Mouse (Mus musculus): ENCODE results near the gene Olfr1029.
"Not testable (repeated sequence)": the region's sequence is repeated elsewhere in the genome, so short reads cannot be mapped to it uniquely, and the experiment has no call there.

The Olfr1029 gene

DNA sequence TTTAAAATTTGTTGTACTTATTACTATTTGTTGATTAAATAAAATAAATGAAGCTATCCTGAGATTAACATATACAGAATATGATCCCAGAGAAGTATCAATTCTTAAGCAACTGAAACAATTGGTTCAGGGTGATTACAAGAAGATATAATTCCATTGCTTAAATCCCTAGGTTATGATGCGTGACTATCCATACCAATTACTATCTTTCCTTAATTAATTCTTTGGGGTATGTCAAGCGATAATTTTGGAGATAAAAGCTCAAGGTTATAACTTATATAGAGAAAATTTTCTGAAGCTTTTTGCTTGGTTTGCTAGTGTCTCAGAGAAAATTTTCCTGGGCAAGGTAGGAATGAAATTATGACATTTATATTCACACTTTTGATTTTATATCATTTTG, at the start of gene Olfr1029:
TSS of gene Olfr1029 (plus strand) at position 301 of the 400 bp plus-strand sequence.
- no peak for DNase-seq (ENCODE audit: low read depth)

DNA sequence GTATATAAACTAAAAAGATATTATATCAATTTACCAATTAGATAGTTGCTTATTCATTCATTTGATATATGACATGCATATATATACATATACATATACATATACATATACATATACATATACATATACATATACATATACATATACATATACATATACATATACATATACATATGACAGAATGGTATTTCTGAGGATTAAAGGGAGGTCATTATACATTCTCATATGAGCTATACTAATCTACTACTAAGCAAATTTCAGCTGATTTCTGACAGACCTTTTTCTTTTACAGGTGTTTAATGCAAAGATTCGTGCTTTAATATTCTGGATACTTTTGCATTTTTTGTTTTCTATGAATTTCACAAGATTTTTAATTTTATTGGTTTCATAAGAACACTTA, 23.6 kb upstream of the Olfr1029 start, which contains the start of gene Olfr1028:
TSS of gene Olfr1028 (plus strand) at position 301 of the 400 bp plus-strand sequence.
- DNase-seq (ENCODE audit: low read depth): no peak

DNA sequence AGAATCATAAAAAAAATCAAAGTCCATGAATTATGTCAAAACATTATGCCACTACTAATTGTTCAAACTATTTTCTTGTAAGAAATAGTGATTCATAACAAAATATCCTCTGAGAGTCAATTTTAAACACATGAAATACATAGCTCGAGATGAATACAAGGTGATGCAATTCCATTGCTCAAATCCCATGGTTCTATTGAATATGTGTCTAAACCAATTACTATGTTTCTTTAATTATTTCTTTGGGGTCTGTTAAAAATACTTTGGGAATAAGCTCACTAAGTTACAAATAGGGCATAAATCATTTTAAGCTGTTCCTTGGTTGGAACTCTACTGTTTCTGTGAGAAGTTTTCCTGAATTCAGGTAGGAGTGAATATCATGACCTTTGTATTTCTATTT, 5.3 kb downstream of the Olfr1029 start, which contains the start of gene Olfr1030:
TSS of gene Olfr1030 (plus strand) at position 301 of the 400 bp plus-strand sequence.
- DNase-seq (ENCODE audit: low read depth): no peak

DNA sequence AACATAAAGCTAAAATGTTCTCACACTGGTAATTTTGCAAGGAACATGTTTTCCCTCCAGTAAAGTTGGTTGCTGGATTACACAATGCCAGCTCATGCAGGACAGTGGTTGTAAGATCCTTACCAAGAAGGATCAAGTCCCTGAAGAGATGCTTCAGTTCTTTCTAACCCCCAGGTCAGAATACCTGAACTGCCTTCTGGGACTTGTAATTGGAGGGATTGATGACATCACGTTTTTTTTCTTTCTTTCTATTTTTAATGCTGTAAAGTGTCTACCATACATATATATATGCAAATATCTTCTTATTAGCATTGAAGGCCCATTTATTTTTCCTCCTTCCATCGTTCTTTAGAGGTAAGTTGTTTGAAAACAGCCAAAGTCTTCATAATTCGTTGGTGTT, 16.3 kb downstream of the Olfr1029 start, which contains the start of gene Olfr1031:
TSS of gene Olfr1031 (plus strand) at position 301 of the 400 bp plus-strand sequence.
- DNase-seq (ENCODE audit: low read depth): no peak

DNA sequence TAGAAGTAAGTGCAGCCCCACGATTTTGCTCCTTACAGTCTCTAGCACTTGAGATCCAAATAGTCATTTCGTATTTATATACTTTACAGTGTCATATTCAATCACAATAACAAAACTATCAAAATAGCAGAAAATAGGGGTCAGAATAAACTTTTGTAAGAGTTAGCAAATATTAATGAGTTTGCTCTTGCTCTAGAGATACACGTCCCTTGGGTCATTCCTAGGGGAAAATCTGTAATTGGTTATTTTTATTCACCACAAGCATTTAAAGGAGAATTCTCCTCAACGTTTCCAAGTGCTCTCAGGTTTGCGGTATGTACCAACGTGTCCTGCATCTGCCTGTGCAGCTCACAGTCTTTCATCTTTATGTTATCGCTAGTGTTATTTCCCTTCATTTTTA, 31.5 kb downstream of the Olfr1029 start, which contains the start of gene Olfr1032:
TSS of gene Olfr1032 (plus strand) at position 301 of the 400 bp plus-strand sequence.
- no peak for DNase-seq (ENCODE audit: low read depth)

DNA sequence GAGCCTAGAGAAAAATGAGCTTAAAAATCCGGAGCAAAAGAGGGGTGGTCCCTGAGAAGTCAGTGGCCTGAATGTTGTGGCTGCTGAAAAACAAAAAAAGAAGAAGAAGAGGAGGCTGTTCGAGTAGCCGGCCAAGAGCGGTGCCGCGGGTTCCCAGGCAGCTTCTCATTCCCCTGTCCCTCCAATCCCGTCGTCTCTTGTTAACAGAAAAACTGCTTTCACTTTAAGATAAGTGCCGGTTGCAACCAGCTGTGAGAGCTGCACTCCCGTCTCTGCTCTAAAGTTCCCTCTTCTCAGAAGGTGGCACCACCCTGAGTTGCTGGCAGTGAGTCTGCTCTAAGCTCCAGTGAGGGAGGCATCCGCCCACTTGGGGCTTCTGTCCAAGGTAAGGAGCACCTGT, 46.7 kb downstream of the Olfr1029 start, which contains the start of gene Olfr1033:
TSS of gene Olfr1033 (plus strand) at position 228 of the 400 bp plus-strand sequence.
- not testable (repeated sequence) for DNase-seq (ENCODE audit: low read depth)

DNA sequence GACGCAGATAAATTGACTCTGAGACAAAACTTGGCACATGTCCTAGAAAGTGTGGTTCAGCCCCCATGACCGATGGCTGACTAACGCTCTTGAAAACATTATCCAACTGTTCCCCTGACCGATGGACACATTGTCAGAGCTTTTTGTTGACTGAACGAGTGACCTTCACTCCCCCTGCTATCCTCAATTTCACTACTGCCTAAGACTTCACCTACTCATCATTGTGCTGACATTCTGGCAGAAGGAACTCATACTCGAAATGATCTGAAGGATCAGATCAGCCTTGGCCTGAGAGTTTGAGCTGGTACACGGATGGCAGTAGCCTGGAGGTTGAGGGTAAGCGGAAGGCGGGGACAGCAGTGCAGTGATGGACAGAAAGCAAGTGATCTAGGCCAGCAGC, 47.8 kb downstream of the Olfr1029 start:
- not testable (repeated sequence) for DNase-seq (ENCODE audit: low read depth)

Data from naive thymus-derived CD4-positive, alpha-beta T cell, adult 2 months (primary cell).